Mouse (Mus musculus) kidney, adult 2 months (tissue): ENCODE results near the gene Rptor. TPM values are rescaled to one million over a fixed set of nuclear protein-coding genes. Genes with fewer than 3 reads are reported as not detected.

ENCODE experiments used
- DNase-seq: peaks from one replicate; pipeline ENCODE4 v3.0.0; 2021
- H3K27ac ChIP-seq: fragments of 200-500 bp; 2 replicates; pipeline ENCODE4 v1.5.1; 2012; ENCODE audit warnings: low read depth, low read length, control low read depth, inconsistent platforms; ENCODE audit not compliant: insufficient read depth
- H3K27me3 ChIP-seq: fragments of 200-500 bp; replicated peaks from 2 replicates; pipeline ENCODE4 v1.6.1; 2012; ENCODE audit warnings: mild to moderate bottlenecking, moderate library complexity, low read length, inconsistent platforms; ENCODE audit not compliant: control insufficient read depth, insufficient read depth
- H3K36me3 ChIP-seq: fragments of 200-500 bp; 2 replicates; pipeline ENCODE4 v1.6.1; 2012; ENCODE audit warnings: mild to moderate bottlenecking, moderate library complexity, low read length, inconsistent platforms; ENCODE audit not compliant: control insufficient read depth, insufficient read depth
- H3K4me1 ChIP-seq: fragments of 200-500 bp; 2 replicates; pipeline ENCODE4 v1.6.1; 2011; ENCODE audit warnings: low read length; ENCODE audit not compliant: control insufficient read depth, insufficient read depth
- H3K4me3 ChIP-seq: fragments of 200-500 bp; 2 replicates; pipeline ENCODE4 v1.5.1; 2011; ENCODE audit warnings: mild to moderate bottlenecking, low read depth, low read length, control low read depth; ENCODE audit not compliant: insufficient read depth
- CTCF ChIP-seq: fragments of 200-500 bp; conservative IDR thresholded peaks from 2 replicates; pipeline ENCODE4 v1.5.1; 2011; ENCODE audit warnings: low read depth, mild to moderate bottlenecking, control low read depth, low read length, moderate library complexity, mixed read lengths; ENCODE audit not compliant: insufficient read depth, insufficient read length
- POLR2A ChIP-seq: fragments of 200-500 bp; IDR thresholded peaks from one replicate; pipeline ENCODE4 v1.6.1; 2011; ENCODE audit warnings: low read depth, low read length, control low read depth
- WGBS: fragments of 180-500 bp; shearing (Covaris S2); methylation state at CpG from one replicate; pipeline ENCODE4 v1.1.7; 2018; 5-methylcytosine and 5-hydroxymethylcytosine counted together
- polyA plus RNA-seq: library from polyadenylated mRNA; depleted of rRNA; stranded (reverse); fragments of >200 nt; gene quantifications from 2 replicates; pipeline ENCODE4 v1.2.3, GENCODE M21; 2012

Rptor gene
- polyA plus RNA-seq, 1 experiment, result 20.7 TPM

DNA sequence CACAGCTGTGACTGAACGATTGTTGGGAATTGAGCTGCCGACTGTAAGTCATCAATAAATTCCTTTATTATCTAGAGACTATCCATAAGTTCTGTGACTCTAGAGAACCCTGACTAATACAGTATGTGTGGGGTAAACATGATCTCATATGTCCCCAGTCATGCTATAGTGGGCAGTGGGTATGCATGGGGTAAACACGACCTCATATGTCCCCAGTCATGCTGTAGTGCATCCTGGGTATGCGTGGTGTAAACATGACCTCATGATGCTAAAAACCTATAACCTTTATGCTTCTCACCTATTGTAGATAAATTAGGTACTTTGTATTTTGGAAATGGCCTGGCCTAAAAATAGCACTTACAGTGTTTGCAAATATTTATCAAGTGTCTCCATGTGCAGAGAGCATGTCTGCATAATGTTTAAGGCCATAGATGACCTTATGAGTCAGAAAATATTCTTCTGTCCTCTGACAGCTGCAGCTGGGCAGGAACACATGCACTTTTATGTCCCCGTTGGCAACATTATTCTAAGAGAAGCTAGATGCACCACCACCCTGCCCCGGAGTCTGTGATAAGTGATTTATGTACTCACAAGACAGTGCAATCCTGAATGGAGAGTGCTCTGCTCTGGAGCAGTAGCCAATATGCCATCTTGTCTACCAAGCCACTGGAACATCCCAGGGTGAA, 102.8 kb downstream of the Rptor start:
- WGBS, result 56% methylated on average over 4 of the region's 6 CpGs
- no peak for TF ChIP-seq POLR2A
- no peak for TF ChIP-seq CTCF
- H3K27ac ChIP-seq, result no peak overlapping the region
- no peak overlapping the region for H3K4me3 ChIP-seq
- no peaks in the 10 kb centered on the region for H3K27me3 ChIP-seq
- no peak for DNase-seq
- no peaks in the 10 kb centered on the region for H3K36me3 ChIP-seq
- H3K4me1 ChIP-seq, result no peaks in the 10 kb centered on the region; the same call in 1 of the 2 replicates

DNA sequence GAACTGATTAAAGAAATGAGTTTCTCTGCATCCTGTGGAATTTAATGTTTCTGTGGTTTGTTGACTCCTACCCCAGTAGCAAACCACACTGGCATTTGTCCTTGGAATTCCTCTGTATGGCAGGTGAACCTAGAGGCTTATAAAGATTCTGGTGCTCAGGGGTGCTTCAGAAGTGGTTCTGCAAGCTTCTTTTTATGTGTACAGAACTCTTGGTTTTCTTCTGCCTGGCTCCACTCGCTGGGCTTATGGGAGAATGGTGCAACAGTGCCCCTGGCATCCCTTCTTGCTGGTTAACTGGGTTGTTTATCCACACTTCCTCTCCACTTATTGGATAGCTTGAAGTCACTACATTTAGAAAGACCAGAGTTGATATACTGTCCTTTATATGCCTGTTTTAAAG, 104.6 kb downstream of the Rptor start:
- WGBS, result 73% methylated on average over 1 of the region's 1 CpGs
- TF ChIP-seq POLR2A (no peak), CTCF (no peak)

DNA sequence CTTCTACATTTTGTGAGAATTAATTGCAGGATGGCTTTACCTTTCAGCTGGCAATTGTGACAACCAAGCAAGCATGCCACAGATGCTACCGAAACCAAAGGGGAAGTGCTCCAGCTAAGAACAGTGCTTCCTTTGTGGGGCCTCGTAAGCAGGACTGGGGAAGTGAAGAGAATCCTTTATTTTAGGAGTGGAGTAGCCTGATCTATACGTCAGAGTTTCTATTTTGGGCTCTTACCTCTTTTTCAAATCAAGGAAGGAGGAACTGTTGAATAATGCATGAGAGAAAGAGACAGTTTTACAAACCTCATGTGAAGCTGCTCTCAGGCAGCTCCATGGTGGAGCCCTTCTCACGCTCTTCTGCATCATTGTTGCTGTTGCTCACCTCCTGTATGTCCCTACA, 106.5 kb downstream of the Rptor start:
- H3K4me1 ChIP-seq, result peaks cover 2% of the 10 kb centered on the region; the same call in 1 of the 2 replicates
- TF ChIP-seq POLR2A, result no peak
- TF ChIP-seq CTCF, result no peak
- WGBS, result 64% methylated on average over 4 of the region's 4 CpGs

More for the DNA sequence above, 104.6 kb downstream of the Rptor start:
- Histone ChIP-seq H3K4me3 (no peak overlapping the region), H3K4me1 (no peaks in the 10 kb centered on the region; the same call in 1 of the 2 replicates), H3K27ac (no peak overlapping the region), H3K27me3 (no peaks in the 10 kb centered on the region), H3K36me3 (no peaks in the 10 kb centered on the region)
- DNase-seq, result no peak

DNA sequence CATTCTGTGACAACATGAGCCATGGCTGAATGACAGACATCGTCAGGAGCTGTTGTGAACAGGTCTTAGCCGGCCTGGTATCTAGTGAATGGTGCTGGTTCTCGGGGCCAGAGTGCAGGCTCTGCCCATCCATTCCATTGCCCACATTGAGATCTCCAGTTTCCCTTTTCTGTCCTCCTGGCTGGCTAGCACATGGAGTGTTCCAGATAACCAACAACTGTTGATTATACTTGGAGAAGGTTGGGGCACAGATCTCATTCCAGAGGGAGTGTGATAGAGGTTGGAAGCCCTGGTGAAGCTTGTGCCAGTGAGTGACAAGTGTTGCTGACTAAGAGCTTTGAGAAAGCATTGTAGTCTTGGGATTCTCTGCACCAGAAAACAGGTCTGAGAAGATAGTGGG, 107.6 kb downstream of the Rptor start:
- no peaks in the 10 kb centered on the region for H3K27me3 ChIP-seq
- H3K4me1 ChIP-seq, result peaks cover 3% of the 10 kb centered on the region; the same call in 1 of the 2 replicates
- no peaks in the 10 kb centered on the region for H3K36me3 ChIP-seq
- WGBS, result 90% methylated on average over 3 of the region's 3 CpGs
- H3K27ac ChIP-seq, result no peak overlapping the region
- TF ChIP-seq POLR2A, result no peak
- TF ChIP-seq CTCF, result no peak
- no peak for DNase-seq
- no peak overlapping the region for H3K4me3 ChIP-seq

More for the DNA sequence above, 106.5 kb downstream of the Rptor start:
- Histone ChIP-seq H3K4me3 (no peak overlapping the region), H3K27ac (no peak overlapping the region), H3K36me3 (no peaks in the 10 kb centered on the region), H3K27me3 (no peaks in the 10 kb centered on the region)
- no peak for DNase-seq

DNA sequence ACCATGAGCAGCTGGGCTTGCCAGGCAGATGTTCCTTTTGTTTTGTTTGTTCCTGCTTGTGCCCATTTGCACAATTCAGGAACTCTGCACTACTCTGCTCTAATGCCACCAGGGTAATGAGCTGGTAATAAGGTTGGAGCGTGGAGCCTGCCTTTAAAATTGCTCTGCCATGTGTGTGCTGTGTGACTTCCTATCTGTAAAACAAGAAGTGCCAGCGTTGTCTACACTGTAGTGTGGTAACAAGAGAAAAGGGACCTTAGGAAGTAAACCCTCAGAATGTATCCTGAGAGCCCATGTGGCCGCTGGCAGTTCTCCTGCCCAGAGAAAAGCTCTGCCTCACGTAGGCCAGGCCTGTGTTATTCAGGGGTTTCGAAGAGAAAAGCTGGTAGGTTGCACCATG, 108.1 kb downstream of the Rptor start:
- Histone ChIP-seq H3K27ac (no peak overlapping the region), H3K4me1 (peaks cover 3% of the 10 kb centered on the region; the same call in 1 of the 2 replicates), H3K36me3 (no peaks in the 10 kb centered on the region), H3K4me3 (no peak overlapping the region), H3K27me3 (no peaks in the 10 kb centered on the region)
- TF ChIP-seq POLR2A (no peak), CTCF (no peak)
- DNase-seq, result no peak
- WGBS, result 82% methylated on average over 5 of the region's 5 CpGs

DNA sequence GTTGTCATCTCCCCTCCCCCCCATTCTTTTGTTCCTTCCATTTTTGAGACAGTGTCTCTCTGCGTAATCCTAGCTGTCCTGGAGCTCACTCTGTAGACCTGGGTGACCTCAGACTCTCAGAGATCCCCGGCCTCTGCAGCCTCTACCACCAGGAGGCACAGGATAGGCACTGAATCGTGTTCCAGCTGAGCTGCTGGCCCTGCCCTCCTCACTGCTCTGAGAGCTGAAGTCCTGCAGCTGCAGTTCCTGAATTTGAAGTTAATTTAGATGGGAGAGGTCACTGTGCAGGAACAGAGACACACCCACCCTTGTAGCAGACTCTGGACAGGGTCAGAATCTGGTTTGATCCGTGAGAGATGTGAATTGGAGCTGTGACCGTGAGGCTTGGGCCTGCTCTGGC, 112.7 kb downstream of the Rptor start:
- Histone ChIP-seq H3K4me1 (peaks cover 4% of the 10 kb centered on the region; the same call in 1 of the 2 replicates), H3K27me3 (no peaks in the 10 kb centered on the region), H3K36me3 (no peaks in the 10 kb centered on the region), H3K4me3 (no peak overlapping the region), H3K27ac (no peak overlapping the region)
- WGBS, result 43% methylated on average over 5 of the region's 5 CpGs
- DNase-seq, result no peak
- no peak for TF ChIP-seq POLR2A
- TF ChIP-seq CTCF, result no peak

DNA sequence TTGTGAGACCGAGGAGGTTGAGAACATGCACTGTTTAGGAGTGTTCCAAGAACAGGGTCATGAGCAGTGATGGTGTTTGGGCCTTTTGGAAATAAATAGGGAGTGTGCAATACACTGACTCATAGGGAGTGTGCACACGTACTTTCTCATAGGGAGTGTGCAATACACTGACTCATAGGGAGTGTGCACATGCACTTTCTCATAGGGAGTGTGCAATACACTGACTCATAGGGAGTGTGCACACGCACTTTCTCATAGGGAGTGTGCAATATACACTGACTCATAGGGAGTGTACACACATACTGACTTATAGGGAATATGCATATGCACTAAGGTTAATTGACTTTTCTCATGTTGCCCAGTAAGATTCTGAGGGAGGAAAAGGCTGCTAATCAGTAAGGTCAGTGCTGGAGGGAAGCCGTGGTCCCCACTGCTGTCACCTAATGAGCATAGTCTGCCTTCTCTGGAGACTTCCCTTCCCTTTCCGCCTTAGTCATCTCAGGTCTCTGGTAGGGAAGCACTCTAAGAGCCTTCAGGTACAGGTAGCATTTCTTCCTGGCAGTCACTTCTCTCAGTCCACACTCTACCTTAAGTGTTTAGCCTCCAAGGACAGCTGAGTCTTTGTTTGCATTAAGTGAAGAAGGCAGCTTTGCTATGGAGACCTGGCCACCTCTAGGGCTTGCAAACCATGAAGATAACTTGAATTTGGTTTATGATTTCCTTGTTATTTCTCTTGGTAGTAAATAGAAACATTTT, 113.3 kb downstream of the Rptor start:
- TF ChIP-seq CTCF, result no peak
- no peak for TF ChIP-seq POLR2A
- Histone ChIP-seq H3K27ac (no peak overlapping the region), H3K4me3 (no peak overlapping the region), H3K36me3 (no peaks in the 10 kb centered on the region), H3K27me3 (no peaks in the 10 kb centered on the region), H3K4me1 (peaks cover 7% of the 10 kb centered on the region; the same call in 1 of the 2 replicates)
- no peak for DNase-seq
- 84% methylated on average over 5 of the region's 5 CpGs for WGBS
